Mouse (Mus musculus): ENCODE data around the gene H2-K1.
"Not testable (repeated sequence)": the region's sequence is repeated elsewhere in the genome, so short reads cannot be mapped to it uniquely, and the experiment has no call there.

H2-K1 gene

GRCm38 (mm10) chr17:33982136-33982535 is 18.0 kb downstream of the H2-K1 start:
- DNase-seq (ENCODE audit: low spot score), result not testable (repeated sequence)

GRCm38 (mm10) chr17:33981192-33981909 is 18.8 kb downstream of the H2-K1 start:
- DNase-seq (ENCODE audit: low spot score), result peak; percentile 79

GRCm38 (mm10) chr17:33980181-33981035 is 19.7 kb downstream of the H2-K1 start:
- DNase-seq (ENCODE audit: low spot score), result no peak

- no peak for DNase-seq (ENCODE audit: low spot score)
These were observed 20.6 kb downstream of the H2-K1 start for GRCm38 (mm10) chr17:33979512-33980050.

- DNase-seq (ENCODE audit: low spot score), result peak; percentile 97
These were observed 21.5 kb downstream of the H2-K1 start for GRCm38 (mm10) chr17:33978631-33979031.

GRCm38 (mm10) chr17:33977861-33978557 is 22.1 kb downstream of the H2-K1 start:
- DNase-seq (ENCODE audit: low spot score), result peak; percentile 31

GRCm38 (mm10) chr17:33973572-33973971 is 26.6 kb downstream of the H2-K1 start:
- DNase-seq (ENCODE audit: low spot score), result no peak

- DNase-seq (ENCODE audit: low spot score), result peak; percentile 75
These were observed 27.5 kb downstream of the H2-K1 start for GRCm38 (mm10) chr17:33972691-33973090.

- DNase-seq (ENCODE audit: low spot score), result no peak
These were observed 30.8 kb downstream of the H2-K1 start for GRCm38 (mm10) chr17:33969394-33969793.

GRCm38 (mm10) chr17:33968927-33969326 is 31.2 kb downstream of the H2-K1 start:
- DNase-seq (ENCODE audit: low spot score), result peak; percentile 58

- peak; percentile 91 for DNase-seq (ENCODE audit: low spot score)
These were observed 31.7 kb downstream of the H2-K1 start for GRCm38 (mm10) chr17:33968489-33968888.

- DNase-seq (ENCODE audit: low spot score), result no peak
These were observed 34.1 kb downstream of the H2-K1 start for GRCm38 (mm10) chr17:33965846-33966550.

GRCm38 (mm10) chr17:33965082-33965845 is 34.9 kb downstream of the H2-K1 start:
- DNase-seq (ENCODE audit: low spot score), result peak; percentile 54

GRCm38 (mm10) chr17:33962876-33963275 is 37.3 kb downstream of the H2-K1 start:
- no peak for DNase-seq (ENCODE audit: low spot score)

GRCm38 (mm10) chr17:33959948-33960347 is 40.2 kb downstream of the H2-K1 start:
- no peak for DNase-seq (ENCODE audit: low spot score)

GRCm38 (mm10) chr17:33959135-33959534 is 41.0 kb downstream of the H2-K1 start:
- no peak for DNase-seq (ENCODE audit: low spot score)

GRCm38 (mm10) chr17:33958451-33958850 is 41.7 kb downstream of the H2-K1 start:
- no peak for DNase-seq (ENCODE audit: low spot score)

GRCm38 (mm10) chr17:33957493-33957892 is 42.7 kb downstream of the H2-K1 start:
- DNase-seq (ENCODE audit: low spot score), result no peak

- no peak for DNase-seq (ENCODE audit: low spot score)
These were observed 43.8 kb downstream of the H2-K1 start for GRCm38 (mm10) chr17:33956336-33956735.

GRCm38 (mm10) chr17:33955555-33956214 is 44.5 kb downstream of the H2-K1 start, which contains the start of the genes Vps52 and Rps18:
Vps52 (plus strand) TSS chr17:33955812.
Rps18 (minus strand) TSS chr17:33956001.
- DNase-seq (ENCODE audit: low spot score), result peak; percentile 97
